ENCODE assay signal across 8 mouse cellular contexts in genomic region chr13:33934743-33935142, GRCm38 (mm10). TPM values are rescaled to one million over a fixed set of nuclear protein-coding genes. Genes with fewer than 3 reads are reported as not detected.
DNase-seq lines count a peak whose midpoint lies in the region; ATAC-seq and TF ChIP-seq lines count a peak whose summit lies in the region.

No protein-coding gene starts in this region.

- H3K4me2 ChIP-seq in forebrain, embryonic 13.5 days, result peak overlapping the region; percentile 90; the same call in 1 of the 2 replicates
- H3K4me2 ChIP-seq in limb, embryonic 15.5 days, result peak overlapping the region; percentile 83
- peak overlapping the region; percentile 69 for H3K4me2 ChIP-seq in stomach, postnatal 0 days (replicated peaks; ENCODE audit: low read depth)

- peak overlapping the region; percentile 64 for H3K4me3 ChIP-seq in C2C12 (ENCODE audit: insufficient read depth, poor library complexity, severe bottlenecking)
- H3K4me3 ChIP-seq in forebrain, embryonic 13.5 days, result no peak overlapping the region
- peak overlapping the region; percentile 70 for H3K4me3 ChIP-seq in limb, embryonic 15.5 days
- peak overlapping the region; percentile 83 for H3K4me3 ChIP-seq in stomach, postnatal 0 days (ENCODE audit: low read depth, low read length)

- no peak for TF ChIP-seq EP300 in stomach, postnatal 0 days (optimal IDR thresholded peaks at IDR 0.05)

- peak overlapping the region; percentile 0 for H3ac ChIP-seq in C2C12 (ENCODE audit: control insufficient read depth, insufficient read length, low read depth)

- no peak for ATAC-seq in forebrain, embryonic 13.5 days
- ATAC-seq in limb, embryonic 15.5 days (ENCODE audit: insufficient number of reproducible peaks, low FRiP score, low TSS enrichment, low read depth), result no peak
- ATAC-seq in stomach, postnatal 0 days (ENCODE audit: low FRiP score, low TSS enrichment), result peak; percentile 76

- WGBS in forebrain, embryonic 13.5 days, result 77% methylated on average over 6 of the region's 6 CpGs
- WGBS in limb, embryonic 15.5 days, result 60% methylated on average over 6 of the region's 6 CpGs
- 48% methylated on average over 6 of the region's 6 CpGs for WGBS in stomach, postnatal 0 days

- peaks cover 51% of the 10 kb centered on the region for H3K79me3 ChIP-seq in C2C12 (ENCODE audit: low read depth)

- no peak overlapping the region for H3K9ac ChIP-seq in forebrain, embryonic 13.5 days
- no peak overlapping the region for H3K9ac ChIP-seq in limb, embryonic 15.5 days
- peak overlapping the region; percentile 96 for H3K9ac ChIP-seq in stomach, postnatal 0 days (ENCODE audit: low read length)

- H3K4me1 ChIP-seq in forebrain, embryonic 13.5 days, result peaks cover 9% of the 10 kb centered on the region; the same call in 1 of the 2 replicates
- H3K4me1 ChIP-seq in limb, embryonic 15.5 days, result peaks cover 15% of the 10 kb centered on the region
- 0 out of 2 replicates have a peak, but pooled peaks cover 6% of the 10 kb centered on the region for H3K4me1 ChIP-seq in stomach, postnatal 0 days (replicated peaks; ENCODE audit: control insufficient read depth, insufficient read depth)

- peak; percentile 27 for DNase-seq in cerebellum, adult 9-10 months
- no peak for DNase-seq in cerebellum, postnatal 25 days
- peak; percentile 40 for DNase-seq in stomach, postnatal 0 days (ENCODE audit: low spot score)
- DNase-seq in right cerebral cortex, adult 2 months (ENCODE audit: low spot score in 2 of 2), result no peak
- DNase-seq in kidney, adult 18-20 months, result no peak

- H3K9me3 ChIP-seq in forebrain, embryonic 13.5 days (replicated peaks), result no peaks in the 10 kb centered on the region
- no peaks in the 10 kb centered on the region for H3K9me3 ChIP-seq in limb, embryonic 15.5 days
- H3K9me3 ChIP-seq in stomach, postnatal 0 days (ENCODE audit: control insufficient read depth, low read length), result no peaks in the 10 kb centered on the region

- no peak for TF ChIP-seq CTCF in C2C12 (IDR thresholded peaks at IDR 0.05; ENCODE audit: control insufficient read depth, insufficient read depth, insufficient read length)
- no peak for TF ChIP-seq CTCF in stomach, postnatal 0 days (IDR thresholded peaks at IDR 0.05; ENCODE audit: low read depth)

- H3K27me3 ChIP-seq in C2C12 (ENCODE audit: control insufficient read depth, insufficient read depth, insufficient read length), result no peaks in the 10 kb centered on the region
- H3K27me3 ChIP-seq in forebrain, embryonic 13.5 days, result no peaks in the 10 kb centered on the region
- H3K27me3 ChIP-seq in limb, embryonic 15.5 days, result no peaks in the 10 kb centered on the region
- H3K27me3 ChIP-seq in stomach, postnatal 0 days (ENCODE audit: control insufficient read depth, insufficient read depth, low read length), result no peaks in the 10 kb centered on the region

- H3K79me2 ChIP-seq in C2C12 (ENCODE audit: control insufficient read depth, insufficient read depth), result peaks cover 63% of the 10 kb centered on the region

- H3K27ac ChIP-seq in forebrain, embryonic 13.5 days, result no peak overlapping the region
- no peak overlapping the region for H3K27ac ChIP-seq in limb, embryonic 15.5 days
- no peak overlapping the region for H3K27ac ChIP-seq in stomach, postnatal 0 days (replicated peaks)

- H3K36me3 ChIP-seq in C2C12 (ENCODE audit: control insufficient read depth, insufficient read depth), result peaks cover 27% of the 10 kb centered on the region
- no peaks in the 10 kb centered on the region for H3K36me3 ChIP-seq in forebrain, embryonic 13.5 days (ENCODE audit: poor library complexity, severe bottlenecking)
- peaks cover 7% of the 10 kb centered on the region; the same call in 1 of the 2 replicates for H3K36me3 ChIP-seq in limb, embryonic 15.5 days
- H3K36me3 ChIP-seq in stomach, postnatal 0 days (ENCODE audit: control insufficient read depth, insufficient read depth, low read length), result peaks cover 4% of the 10 kb centered on the region; the same call in 1 of the 2 replicates

TF ChIP-seq in C2C12, 6 proteins besides CTCF, POLR2A, EP300 and RAD21:
- TF ChIP-seq USF1 (IDR thresholded peaks at IDR 0.05; ENCODE audit: low read depth) (no peak), MAX (IDR thresholded peaks at IDR 0.05) (no peak), MYOD1 (IDR thresholded peaks at IDR 0.05; ENCODE audit: control insufficient read depth, insufficient read length, low read depth) (no peak), MYOG (IDR thresholded peaks at IDR 0.05; ENCODE audit: control insufficient read depth, extremely low read depth, insufficient read length) (no peak), FOSL1 (IDR thresholded peaks at IDR 0.05; ENCODE audit: insufficient read depth, low read length, poor library complexity, severe bottlenecking) (no peak), CEBPB (IDR thresholded peaks at IDR 0.05; ENCODE audit: low read depth) (no peak)
TF ChIP-seq in C2C12: peak in this region for 0.

RNA-seq across cellular contexts. Expression of gene Serpinb6c, which starts 29.2 kb away (rescaled TPM):
- polyA plus RNA-seq in C2C12 (2012; fragmentation: generic; extraction: Trizol), result 0.11 TPM
- 0.18 TPM in 1 of 2 replicates, not detected in the other for polyA plus RNA-seq in forebrain, embryonic 13.5 days (2015; fragmentation: Nextera tagmentation; extraction: Ambion mirVana)
- polyA plus RNA-seq in limb, embryonic 15.5 days (2015; fragmentation: Nextera tagmentation; extraction: Ambion mirVana), result 4.4 and 5.3 TPM in 2 replicates
- polyA plus RNA-seq in stomach, postnatal 0 days (2015; fragmentation: Nextera tagmentation; extraction: Ambion mirVana), result 0.15 and 0.21 TPM in 2 replicates

RNA-seq across cellular contexts. Expression of gene Nqo2, which starts 29.7 kb away (rescaled TPM):
- polyA plus RNA-seq in C2C12 (2012; fragmentation: generic; extraction: Trizol), result 23.1 TPM
- polyA plus RNA-seq in forebrain, embryonic 13.5 days (2015; fragmentation: Nextera tagmentation; extraction: Ambion mirVana), result 8.3 and 9.7 TPM in 2 replicates
- 13.8 and 19.5 TPM in 2 replicates for polyA plus RNA-seq in limb, embryonic 15.5 days (2015; fragmentation: Nextera tagmentation; extraction: Ambion mirVana)
- 13.9 and 14.1 TPM in 2 replicates for polyA plus RNA-seq in stomach, postnatal 0 days (2015; fragmentation: Nextera tagmentation; extraction: Ambion mirVana)

Comparison
In these comparisons a context has a peak if more than half of its experiments do, and no peak if none do; other contexts are left out.
1. DNase-seq: peak in cerebellum, adult 9-10 months (single experiment) and stomach, postnatal 0 days (single experiment); none in cerebellum, postnatal 25 days (0 of 2), right cerebral cortex, adult 2 months (0 of 2) and kidney, adult 18-20 months (single experiment).
2. Peak in every context shown above with its lines, with median percentiles within 50 percentile points of each other: H3K4me2 ChIP-seq.